ENCODE assay signal across 8 mouse cellular contexts in the genomic region with DNA sequence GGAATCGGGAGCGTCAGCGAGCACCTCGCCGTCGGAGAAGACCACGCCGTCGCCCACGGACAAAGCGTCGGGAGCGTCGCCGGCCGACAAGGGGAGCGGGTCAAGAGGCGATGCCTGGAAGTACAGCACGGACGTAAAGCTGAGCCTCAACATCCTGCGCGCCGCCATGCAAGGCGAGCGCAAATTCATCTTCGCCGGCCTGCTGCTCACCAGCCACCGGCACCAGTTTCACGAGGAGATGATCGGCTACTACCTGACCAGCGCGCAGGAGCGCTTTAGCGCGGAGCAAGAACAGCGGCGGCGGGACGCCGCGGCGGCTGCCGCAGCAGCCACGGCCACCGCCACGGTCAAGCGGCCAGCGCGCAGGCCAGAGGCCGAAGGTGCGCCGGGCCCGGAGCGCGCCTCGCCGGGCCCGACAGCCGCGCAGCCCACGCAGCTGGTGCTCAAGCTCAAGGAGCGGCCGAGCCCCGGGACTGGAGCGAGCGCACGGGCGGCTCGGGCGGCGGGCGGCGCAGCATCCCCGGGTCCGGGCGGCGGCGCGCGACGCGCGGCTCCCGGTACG.
DNase-seq lines count a peak whose midpoint lies in the region; ATAC-seq and TF ChIP-seq lines count a peak whose summit lies in the region.

No protein-coding gene starts in this region.

- no peaks in the 10 kb centered on the region for H3K9me3 ChIP-seq in embryonic facial prominence, embryonic 10.5 days
- no peaks in the 10 kb centered on the region for H3K9me3 ChIP-seq in hindbrain, embryonic 14.5 days (ENCODE audit: control insufficient read depth, low read length)

- H3ac ChIP-seq in myocyte (ENCODE audit: control insufficient read depth, insufficient read length) = peak overlapping the region; percentile 48

- under 1% methylated on average over 85 of the region's 85 CpGs for WGBS in embryonic facial prominence, embryonic 10.5 days
- WGBS in hindbrain, embryonic 14.5 days = under 1% methylated on average over 66 of the region's 85 CpGs

- TF ChIP-seq CTCF in layer of hippocampus, adult 2 months (conservative IDR thresholded peaks at IDR 0.05) = no peak

- no peaks in the 10 kb centered on the region for H3K36me3 ChIP-seq in embryonic facial prominence, embryonic 10.5 days (replicated peaks)
- no peaks in the 10 kb centered on the region for H3K36me3 ChIP-seq in hindbrain, embryonic 14.5 days (replicated peaks; ENCODE audit: control insufficient read depth, insufficient read depth)
- no peaks in the 10 kb centered on the region for H3K36me3 ChIP-seq in myocyte (ENCODE audit: control insufficient read depth, insufficient read depth)

- peak overlapping the region; percentile 64 for H3K4me2 ChIP-seq in hindbrain, embryonic 14.5 days (replicated peaks)
- no peak overlapping the region for H3K4me2 ChIP-seq in myocyte (ENCODE audit: low read depth)

- no peak overlapping the region; the same call in 1 of the 2 replicates for H3K4me3 ChIP-seq in layer of hippocampus, adult 2 months
- peak overlapping the region; percentile 54 for H3K4me3 ChIP-seq in embryonic facial prominence, embryonic 10.5 days
- H3K4me3 ChIP-seq in hindbrain, embryonic 14.5 days (replicated peaks; ENCODE audit: low read length) = peak overlapping the region; percentile 53
- no peak overlapping the region for H3K4me3 ChIP-seq in myocyte

- peaks cover 99% of the 10 kb centered on the region for H3K27me3 ChIP-seq in embryonic facial prominence, embryonic 10.5 days (replicated peaks; ENCODE audit: low read depth, poor library complexity, severe bottlenecking)
- peaks cover 73% of the 10 kb centered on the region for H3K27me3 ChIP-seq in hindbrain, embryonic 14.5 days (ENCODE audit: control insufficient read depth, insufficient read depth, low read length)
- H3K27me3 ChIP-seq in myocyte (ENCODE audit: control insufficient read depth, insufficient read depth, insufficient read length) = peaks cover 31% of the 10 kb centered on the region

- H3K27ac ChIP-seq in layer of hippocampus, adult 2 months = peak overlapping the region; percentile 55
- H3K27ac ChIP-seq in embryonic facial prominence, embryonic 10.5 days (replicated peaks) = no peak overlapping the region
- H3K27ac ChIP-seq in hindbrain, embryonic 14.5 days = no peak overlapping the region

- TF ChIP-seq POLR2A in myocyte (IDR thresholded peaks at IDR 0.05; ENCODE audit: insufficient read length, low read depth) = no peak

- H3K9ac ChIP-seq in hindbrain, embryonic 14.5 days = peak overlapping the region; percentile 51

- no peak for DNase-seq in layer of hippocampus, adult 2 months (ENCODE audit: low spot score in 2 of 2)
- DNase-seq in layer of hippocampus, adult 9-11 months = no peak
- DNase-seq in embryonic facial prominence, embryonic 10.5 days (ENCODE audit: low spot score) = peak; percentile 48
- peak; percentile 35 for DNase-seq in hindbrain, embryonic 14.5 days (ENCODE audit: low spot score)
- DNase-seq in layer of hippocampus, postnatal 10 days (ENCODE audit: low spot score in 2 of 2) = no peak
- DNase-seq in frontal cortex, postnatal 14 days (ENCODE audit: low spot score in 2 of 2) = no peak
- no peak for DNase-seq in gastrocnemius, adult 18-20 months (ENCODE audit: low spot score)

- peaks cover 36% of the 10 kb centered on the region for H3K4me1 ChIP-seq in embryonic facial prominence, embryonic 10.5 days
- H3K4me1 ChIP-seq in hindbrain, embryonic 14.5 days (replicated peaks; ENCODE audit: control insufficient read depth, insufficient read depth, low read length) = peaks cover 18% of the 10 kb centered on the region

- peak; percentile 0; the same call in 1 of the 2 replicates for ATAC-seq in hindbrain, embryonic 14.5 days (ENCODE audit: low FRiP score)

- H3K79me2 ChIP-seq in myocyte (ENCODE audit: control insufficient read depth, insufficient read depth) = no peaks in the 10 kb centered on the region

TF ChIP-seq in myocyte, 11 proteins besides CTCF, POLR2A, EP300 and RAD21:
- TF ChIP-seq TCF3 (IDR thresholded peaks at IDR 0.05; ENCODE audit: insufficient read length, low read depth) = no peak
- no peak for TF ChIP-seq CEBPB (IDR thresholded peaks at IDR 0.05; ENCODE audit: insufficient read depth, poor library complexity, severe bottlenecking)
- no peak for TF ChIP-seq SRF (IDR thresholded peaks at IDR 0.05; ENCODE audit: control insufficient read depth, insufficient read length, low read depth)
- no peak for TF ChIP-seq USF1 (IDR thresholded peaks at IDR 0.05; ENCODE audit: low read depth)
- no peak for TF ChIP-seq MYOD1 (IDR thresholded peaks at IDR 0.05; ENCODE audit: control insufficient read depth in 1 of 3, insufficient read length in 2 of 3, low read depth in 2 of 3)
- TF ChIP-seq MYOG (IDR thresholded peaks at IDR 0.05; ENCODE audit: control insufficient read depth in 1 of 3, insufficient read depth in 1 of 3, insufficient read length in 2 of 3, low read depth in 2 of 3) = no peak
- TF ChIP-seq TCF12 (IDR thresholded peaks at IDR 0.05; ENCODE audit: insufficient read depth, poor library complexity, severe bottlenecking) = no peak
- no peak for TF ChIP-seq POLR2AphosphoS2 (IDR thresholded peaks at IDR 0.05; ENCODE audit: insufficient read length, low read depth)
- TF ChIP-seq REST (IDR thresholded peaks at IDR 0.05; ENCODE audit: insufficient read depth, insufficient read length) = no peak
- no peak for TF ChIP-seq E2F4 (IDR thresholded peaks at IDR 0.05; ENCODE audit: insufficient read depth)
- TF ChIP-seq MAX (IDR thresholded peaks at IDR 0.05; ENCODE audit: low read depth) = no peak

Comparison
In these comparisons a context has a peak if more than half of its experiments do, and no peak if none do; other contexts are left out.
1. DNase-seq: peak in embryonic facial prominence, embryonic 10.5 days (single experiment) and hindbrain, embryonic 14.5 days (single experiment); none in layer of hippocampus, adult 2 months (0 of 2), layer of hippocampus, adult 9-11 months (single experiment), layer of hippocampus, postnatal 10 days (0 of 2), frontal cortex, postnatal 14 days (0 of 2) and gastrocnemius, adult 18-20 months (single experiment).
2. H3K4me3 ChIP-seq: peak in embryonic facial prominence, embryonic 10.5 days (single experiment) and hindbrain, embryonic 14.5 days (single experiment); none in layer of hippocampus, adult 2 months (single experiment) and myocyte (single experiment).